Mouse (Mus musculus): ENCODE measurements around the gene Stxbp1. TPM values are rescaled to one million over a fixed set of nuclear protein-coding genes. Genes with fewer than 3 reads are reported as not detected.
A peak's percentile ranks its signal among the peaks of the same experiment; 100 is the strongest.

Gene Stxbp1
- polyA plus RNA-seq, 1 experiment from 2014 or later = 9.3 TPM

DNA sequence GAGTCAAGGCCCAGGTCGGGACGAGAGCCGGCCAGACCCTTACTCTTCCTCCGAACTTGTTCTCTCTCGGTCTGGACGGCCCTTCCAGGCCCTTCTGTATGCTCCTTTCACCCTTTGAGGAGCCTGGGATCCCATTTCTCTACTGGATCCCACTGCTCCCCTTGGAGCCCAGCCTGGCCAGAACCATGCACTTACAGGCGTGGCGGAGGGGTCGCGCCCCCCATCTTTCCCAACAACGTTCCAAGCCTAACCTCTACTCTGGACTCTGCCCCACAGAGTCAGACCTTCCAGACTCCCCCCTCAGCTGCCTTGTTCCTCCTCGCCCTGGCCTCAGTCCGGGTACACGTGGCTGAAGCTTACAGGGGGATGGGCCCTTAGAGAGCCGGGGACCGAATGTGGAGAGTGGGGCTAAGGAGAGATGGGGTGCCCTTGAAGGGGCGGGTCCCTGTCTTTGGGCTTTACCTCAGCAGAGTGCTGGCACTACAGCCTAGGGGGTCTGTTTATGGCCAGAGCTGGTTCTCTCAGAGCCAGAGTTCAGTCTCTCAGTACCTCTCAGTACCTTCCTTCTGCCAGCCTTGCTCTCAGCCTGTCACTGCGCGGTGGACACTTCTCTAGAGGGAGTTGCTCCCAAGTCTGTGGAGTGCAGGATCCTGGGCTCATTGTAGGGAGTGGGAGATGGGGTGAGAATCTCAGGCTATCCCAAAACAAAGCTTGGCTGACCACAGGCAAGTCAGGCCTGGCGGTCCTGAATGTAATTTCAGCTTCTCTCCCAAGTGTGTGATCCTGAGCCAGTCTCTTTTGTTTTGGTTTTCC is 29.7 kb upstream of the Stxbp1 start:
- Histone ChIP-seq H3K4me1 (replicated peaks; ENCODE audit: control insufficient read depth, insufficient read depth) (peaks cover 19% of the 10 kb centered on the region), H3K27ac (replicated peaks) (peak overlapping the region; percentile 93), H3K4me2 (replicated peaks; ENCODE audit: low read depth) (peak overlapping the region; percentile 89), H3K27me3 (ENCODE audit: control insufficient read depth, insufficient read depth, low read length) (no peaks in the 10 kb centered on the region), H3K4me3 (ENCODE audit: low read depth, low read length) (peak overlapping the region; percentile 88), H3K36me3 (ENCODE audit: control insufficient read depth, insufficient read depth, low read length) (no peaks in the 10 kb centered on the region), H3K9ac (ENCODE audit: low read length) (peak overlapping the region; percentile 88), H3K9me3 (ENCODE audit: control insufficient read depth, low read length) (no peaks in the 10 kb centered on the region)
- DNase-seq (ENCODE audit: low spot score) (peak; percentile 52), ATAC-seq (ENCODE audit: low FRiP score, low TSS enrichment) (peak; percentile 11)
- TF ChIP-seq EP300 (optimal IDR thresholded peaks at IDR 0.05) (no peak), CTCF (IDR thresholded peaks at IDR 0.05; ENCODE audit: low read depth) (0 out of 2 replicates have a peak, but pooled peaks have one; percentile 5)
- WGBS = 2% methylated on average over 20 of the region's 20 CpGs

DNA sequence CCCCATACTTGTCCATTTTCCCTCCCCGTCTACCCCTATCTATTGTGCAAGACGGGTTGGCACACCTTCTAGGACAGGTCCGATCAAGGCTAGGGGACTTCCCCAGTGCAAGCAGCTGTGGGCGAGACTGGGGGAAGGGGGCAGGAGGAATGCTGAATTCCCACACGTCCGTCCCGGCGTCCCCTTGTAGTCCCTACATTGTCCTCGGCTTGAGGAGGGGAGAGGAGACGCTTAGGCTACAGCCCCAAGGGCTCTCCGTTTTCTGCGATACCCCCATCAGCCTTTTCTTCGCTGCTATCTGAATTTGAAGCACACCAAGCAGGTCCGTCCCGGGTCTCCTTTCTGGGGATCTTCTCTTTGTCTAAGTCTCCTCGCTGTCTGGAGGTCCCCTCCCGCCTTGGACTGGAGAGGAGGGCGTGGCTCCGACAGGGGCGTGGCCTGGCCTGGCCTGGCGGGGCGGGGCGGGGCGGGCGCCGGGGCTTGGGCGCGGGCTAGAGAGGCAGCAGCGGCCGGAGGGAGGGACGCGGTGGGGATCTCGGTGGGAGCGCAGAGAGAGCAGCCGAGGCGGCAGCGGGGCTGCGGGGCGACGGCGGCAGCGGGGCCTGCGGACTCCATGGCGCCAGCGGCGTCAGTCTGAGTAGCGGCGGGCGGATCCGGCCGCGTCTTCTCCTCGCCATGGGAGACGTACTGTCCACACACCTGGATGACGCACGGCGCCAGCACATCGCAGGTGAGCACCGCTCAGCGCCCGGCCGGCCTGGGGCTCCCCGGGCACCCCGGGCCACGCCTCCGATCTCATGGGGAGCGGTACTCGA is 28.8 kb upstream of the Stxbp1 start, which contains the start of gene Fam129b:
Gene Fam129b, plus strand, starts transcription at position 440 of the 815 bp plus-strand sequence.
- Histone ChIP-seq H3K4me3 (ENCODE audit: low read depth, low read length) (peak within 1 kb of the TSS; percentile 88), H3K9me3 (ENCODE audit: control insufficient read depth, low read length) (no peaks in the 10 kb centered on the region), H3K27me3 (ENCODE audit: control insufficient read depth, insufficient read depth, low read length) (no peaks in the 10 kb centered on the region), H3K4me1 (replicated peaks; ENCODE audit: control insufficient read depth, insufficient read depth) (peaks cover 15% of the 10 kb centered on the region), H3K27ac (replicated peaks) (peak within 1 kb of the TSS; percentile 93), H3K4me2 (replicated peaks; ENCODE audit: low read depth) (peak within 1 kb of the TSS; percentile 89), H3K9ac (ENCODE audit: low read length) (peak within 1 kb of the TSS; percentile 88), H3K36me3 (ENCODE audit: control insufficient read depth, insufficient read depth, low read length) (no peaks in the 10 kb centered on the region)
- 1% methylated on average over 44 of the region's 68 CpGs for WGBS
- TF ChIP-seq EP300 (optimal IDR thresholded peaks at IDR 0.05) (no peak), CTCF (IDR thresholded peaks at IDR 0.05; ENCODE audit: low read depth) (peak; percentile 3; the same call in 1 of the 2 replicates)
- ATAC-seq (ENCODE audit: low FRiP score, low TSS enrichment) (peak; percentile 82), DNase-seq (ENCODE audit: low spot score) (peak; percentile 94)

DNA sequence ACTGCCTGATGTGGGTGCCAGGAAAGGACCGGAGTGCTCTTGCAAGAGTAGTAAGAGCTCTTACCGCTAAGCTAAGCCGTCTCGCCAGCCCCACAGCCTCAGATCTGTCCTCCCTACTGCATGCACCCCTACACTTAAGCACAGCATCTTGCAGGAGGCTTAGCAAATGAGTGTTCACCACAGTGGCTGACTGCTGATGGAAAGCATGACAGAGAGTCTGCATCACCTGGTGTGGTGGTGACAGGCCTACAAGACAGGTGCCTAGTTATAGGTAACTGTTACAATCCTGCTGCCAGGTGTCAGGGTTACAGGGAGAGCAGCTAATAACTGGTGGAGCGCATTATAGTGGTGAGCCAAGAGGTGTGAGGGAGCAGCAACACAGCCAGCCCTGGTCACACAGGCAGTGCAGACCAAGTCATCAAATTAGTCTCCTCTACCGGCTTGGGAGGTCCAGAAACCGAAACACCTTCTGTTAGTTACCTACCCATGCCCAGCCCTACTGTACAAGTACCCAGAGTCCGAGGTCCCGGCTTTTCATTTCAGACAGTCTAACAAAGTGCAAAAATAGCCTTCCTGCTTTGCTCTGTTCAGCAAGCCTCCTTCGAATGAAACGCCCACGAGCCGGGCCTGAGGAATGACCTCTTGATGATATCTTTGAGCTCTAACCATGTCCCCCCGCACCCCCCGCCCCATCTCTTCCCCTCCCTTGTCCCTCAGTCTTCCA is 28.1 kb upstream of the Stxbp1 start:
- ATAC-seq (ENCODE audit: low FRiP score, low TSS enrichment) (no peak), DNase-seq (ENCODE audit: low spot score) (no peak)
- Histone ChIP-seq H3K4me1 (replicated peaks; ENCODE audit: control insufficient read depth, insufficient read depth) (peaks cover 15% of the 10 kb centered on the region), H3K4me2 (replicated peaks; ENCODE audit: low read depth) (peak overlapping the region; percentile 89), H3K27me3 (ENCODE audit: control insufficient read depth, insufficient read depth, low read length) (no peaks in the 10 kb centered on the region), H3K4me3 (ENCODE audit: low read depth, low read length) (peak overlapping the region; percentile 88), H3K9me3 (ENCODE audit: control insufficient read depth, low read length) (no peaks in the 10 kb centered on the region), H3K9ac (ENCODE audit: low read length) (peak overlapping the region; percentile 88), H3K36me3 (ENCODE audit: control insufficient read depth, insufficient read depth, low read length) (no peaks in the 10 kb centered on the region), H3K27ac (replicated peaks) (peak overlapping the region; percentile 93)
- WGBS = 6% methylated on average over 15 of the region's 15 CpGs
- TF ChIP-seq EP300 (optimal IDR thresholded peaks at IDR 0.05) (no peak), CTCF (IDR thresholded peaks at IDR 0.05; ENCODE audit: low read depth) (no peak)

DNA sequence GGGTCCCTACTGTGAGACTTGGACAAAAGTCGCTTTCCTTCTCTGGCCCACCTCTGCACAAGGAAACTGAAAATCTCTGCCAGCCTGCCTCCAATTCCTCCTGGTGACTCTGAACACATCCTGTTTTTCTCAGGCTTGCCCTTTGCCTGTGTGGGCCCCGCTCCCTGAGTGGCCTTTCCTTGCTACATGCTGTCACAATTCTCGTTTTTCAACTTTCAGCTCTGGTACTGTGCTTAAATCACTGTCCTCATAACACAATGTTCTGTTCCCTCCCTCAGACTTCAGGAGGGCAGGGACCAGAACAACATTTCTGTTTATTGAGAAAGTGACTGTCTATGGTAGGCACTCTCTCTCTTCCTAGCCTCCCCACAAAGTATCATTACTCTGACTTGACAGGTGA is 27.0 kb upstream of the Stxbp1 start:
- 56% methylated on average over 3 of the region's 3 CpGs for WGBS
- peaks cover 10% of the 10 kb centered on the region for H3K4me1 ChIP-seq (replicated peaks; ENCODE audit: control insufficient read depth, insufficient read depth)
- no peak for DNase-seq (ENCODE audit: low spot score)

DNA sequence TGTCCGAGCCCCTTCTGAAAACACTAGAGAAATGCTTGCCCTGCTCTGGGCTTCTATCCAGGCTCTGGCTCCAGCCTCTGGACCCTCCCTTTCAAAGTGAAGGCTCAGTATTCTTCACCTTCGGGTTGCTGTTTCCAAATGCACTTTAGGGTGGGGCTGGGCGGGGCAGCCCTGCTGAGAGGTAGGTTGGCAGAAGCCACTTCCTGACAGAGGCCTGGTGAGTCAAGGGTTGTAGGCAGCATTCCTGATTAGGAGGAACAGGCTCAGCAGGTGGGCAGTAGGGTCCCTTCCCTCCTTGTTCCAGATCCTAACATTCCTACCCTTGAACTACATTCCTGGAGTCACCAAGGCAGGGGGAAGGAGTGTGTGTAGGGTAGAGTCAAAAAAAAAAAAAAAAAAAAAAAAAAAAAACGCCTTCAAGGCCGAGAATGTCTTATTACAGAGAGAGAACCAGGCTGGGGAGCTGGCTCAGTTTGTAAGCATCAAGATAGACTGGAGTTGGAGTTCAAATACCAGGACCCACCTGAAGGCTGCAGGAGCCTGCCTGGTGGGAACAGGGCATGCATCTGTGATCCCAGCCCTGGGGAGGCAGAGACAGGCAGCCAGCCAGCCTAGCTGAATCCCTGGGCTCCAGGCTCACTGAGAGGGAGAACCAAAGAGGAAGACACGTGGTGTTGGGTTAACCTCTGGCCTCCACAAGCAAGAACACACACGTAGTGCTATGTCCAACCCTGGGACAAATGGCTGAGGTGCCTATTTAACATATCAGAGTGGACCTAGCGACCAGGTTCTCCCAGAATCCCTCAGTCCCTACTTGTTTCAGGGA is 23.4 kb upstream of the Stxbp1 start:
- H3K9ac ChIP-seq (ENCODE audit: low read length) = no peak overlapping the region
- no peaks in the 10 kb centered on the region for H3K9me3 ChIP-seq (ENCODE audit: control insufficient read depth, low read length)
- no peak overlapping the region for H3K4me3 ChIP-seq (ENCODE audit: low read depth, low read length)
- H3K4me1 ChIP-seq (replicated peaks; ENCODE audit: control insufficient read depth, insufficient read depth) = peaks cover 10% of the 10 kb centered on the region
- no peaks in the 10 kb centered on the region for H3K36me3 ChIP-seq (ENCODE audit: control insufficient read depth, insufficient read depth, low read length)
- ATAC-seq (ENCODE audit: low FRiP score, low TSS enrichment) (peak; percentile 78), DNase-seq (ENCODE audit: low spot score) (peak; percentile 80)
- no peaks in the 10 kb centered on the region for H3K27me3 ChIP-seq (ENCODE audit: control insufficient read depth, insufficient read depth, low read length)
- peak overlapping the region; percentile 24 for H3K4me2 ChIP-seq (replicated peaks; ENCODE audit: low read depth)
- H3K27ac ChIP-seq (replicated peaks) = peak overlapping the region; percentile 87
- WGBS = 30% methylated on average over 8 of the region's 8 CpGs
- TF ChIP-seq EP300 (optimal IDR thresholded peaks at IDR 0.05) (peak; percentile 5), CTCF (IDR thresholded peaks at IDR 0.05; ENCODE audit: low read depth) (no peak)

More for the DNA sequence above, 27.0 kb upstream of the Stxbp1 start:
- Histone ChIP-seq H3K36me3 (ENCODE audit: control insufficient read depth, insufficient read depth, low read length) (no peaks in the 10 kb centered on the region), H3K27me3 (ENCODE audit: control insufficient read depth, insufficient read depth, low read length) (no peaks in the 10 kb centered on the region), H3K4me2 (replicated peaks; ENCODE audit: low read depth) (no peak overlapping the region; the same call in 1 of the 2 replicates), H3K4me3 (ENCODE audit: low read depth, low read length) (no peak overlapping the region), H3K9me3 (ENCODE audit: control insufficient read depth, low read length) (no peaks in the 10 kb centered on the region), H3K9ac (ENCODE audit: low read length) (peak overlapping the region; percentile 48; the same call in 1 of the 2 replicates), H3K27ac (replicated peaks) (peak overlapping the region; percentile 93)
- no peak for ATAC-seq (ENCODE audit: low FRiP score, low TSS enrichment)
- no peak for TF ChIP-seq CTCF (IDR thresholded peaks at IDR 0.05; ENCODE audit: low read depth)
- no peak for TF ChIP-seq EP300 (optimal IDR thresholded peaks at IDR 0.05)
